Mouse (Mus musculus) cerebral cortex, adult 2 months (tissue): Measurements from ENCODE around the gene Gm20594.

Source experiments
- WGBS: fragments of 180-500 bp; shearing (Covaris S2); methylation state at CpG from one replicate; pipeline ENCODE4 v1.1.7; 2018; 5-methylcytosine and 5-hydroxymethylcytosine counted together

Gm20594 gene

DNA sequence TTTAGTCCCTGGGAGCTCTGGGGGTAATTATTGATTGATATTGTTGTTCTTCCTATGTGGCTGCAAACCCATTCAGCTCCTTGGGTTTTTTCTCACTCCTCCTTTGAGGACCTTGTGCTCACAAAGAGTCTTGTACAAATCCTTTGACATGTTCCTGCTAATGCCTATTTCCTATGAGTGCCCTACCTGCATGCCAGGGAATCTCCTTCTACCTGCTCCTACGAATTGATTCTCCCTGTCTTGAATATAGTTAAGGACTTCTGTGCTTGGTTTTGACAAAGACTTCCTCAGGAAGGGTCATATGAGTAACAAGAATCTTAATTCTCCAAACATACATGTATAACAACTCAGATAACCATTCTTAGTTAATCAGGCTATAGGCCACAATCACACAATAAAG lies at the start of gene Gm20594:
Gm20594 (plus strand) TSS at position 301 of the 400 bp plus-strand sequence.
- 59% methylated on average over 1 of the region's 1 CpGs for WGBS

DNA sequence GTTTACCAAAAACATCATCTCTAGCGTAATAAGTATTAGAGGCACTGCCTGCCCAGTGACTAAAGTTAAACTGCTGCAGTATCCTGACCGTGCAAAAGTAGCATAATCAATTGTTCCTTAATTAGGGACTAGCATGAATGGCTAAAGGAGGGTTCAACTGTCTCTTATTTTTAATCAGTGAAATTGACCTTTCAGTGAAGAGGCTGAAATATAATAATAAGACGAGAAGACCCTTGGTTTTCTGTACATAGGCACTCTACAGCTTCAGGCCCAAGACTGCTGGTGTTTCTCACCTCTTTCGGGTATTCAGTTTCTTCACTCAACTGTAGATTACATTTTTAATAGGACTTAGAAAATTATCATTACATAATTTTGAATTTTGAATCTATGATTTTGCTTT lies 398 bp downstream of the Gm20594 start:
- 83% methylated on average over 4 of the region's 4 CpGs for WGBS

DNA sequence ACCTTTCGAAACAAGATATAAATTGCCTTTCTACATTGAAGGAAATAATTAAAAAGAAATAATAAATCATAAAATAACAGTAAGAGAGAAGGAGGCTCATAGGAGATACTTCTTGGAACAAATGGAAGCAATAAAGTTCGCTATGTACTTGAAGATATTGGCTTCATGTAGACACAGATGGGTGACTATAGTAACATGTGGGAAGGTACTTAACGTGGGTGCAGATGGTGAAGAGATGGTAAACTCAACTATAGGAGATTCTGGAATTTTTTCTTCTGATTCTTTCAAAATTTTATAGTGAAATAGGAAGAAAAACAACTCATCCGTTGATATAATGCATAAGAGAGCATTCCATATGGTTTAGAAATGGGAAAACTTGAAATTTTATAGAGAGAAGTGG lies 16.1 kb downstream of the Gm20594 start:
- 59% methylated on average over 4 of the region's 4 CpGs for WGBS

DNA sequence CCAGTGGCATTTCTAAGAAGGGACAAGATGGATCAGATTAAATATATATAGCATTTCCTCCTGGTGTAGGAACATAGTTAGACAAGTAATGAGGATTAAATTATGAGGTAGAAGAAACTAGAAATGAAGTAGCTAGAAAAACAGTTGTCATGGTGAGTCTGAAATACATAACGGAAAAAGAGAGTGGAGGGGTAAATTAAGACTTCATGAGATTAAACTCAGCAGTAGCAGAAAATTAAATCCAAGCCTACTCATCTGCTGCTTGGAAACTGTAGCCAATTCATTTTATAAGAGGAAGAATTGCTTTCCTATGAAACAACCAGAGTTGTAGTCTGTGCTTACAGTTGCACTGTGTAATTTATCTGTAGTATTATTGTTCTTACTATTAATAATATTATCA lies 29.1 kb downstream of the Gm20594 start:
- 37% methylated on average over 1 of the region's 1 CpGs for WGBS
